ENCODE assay signal across 30 mouse cellular contexts in the genomic region with DNA sequence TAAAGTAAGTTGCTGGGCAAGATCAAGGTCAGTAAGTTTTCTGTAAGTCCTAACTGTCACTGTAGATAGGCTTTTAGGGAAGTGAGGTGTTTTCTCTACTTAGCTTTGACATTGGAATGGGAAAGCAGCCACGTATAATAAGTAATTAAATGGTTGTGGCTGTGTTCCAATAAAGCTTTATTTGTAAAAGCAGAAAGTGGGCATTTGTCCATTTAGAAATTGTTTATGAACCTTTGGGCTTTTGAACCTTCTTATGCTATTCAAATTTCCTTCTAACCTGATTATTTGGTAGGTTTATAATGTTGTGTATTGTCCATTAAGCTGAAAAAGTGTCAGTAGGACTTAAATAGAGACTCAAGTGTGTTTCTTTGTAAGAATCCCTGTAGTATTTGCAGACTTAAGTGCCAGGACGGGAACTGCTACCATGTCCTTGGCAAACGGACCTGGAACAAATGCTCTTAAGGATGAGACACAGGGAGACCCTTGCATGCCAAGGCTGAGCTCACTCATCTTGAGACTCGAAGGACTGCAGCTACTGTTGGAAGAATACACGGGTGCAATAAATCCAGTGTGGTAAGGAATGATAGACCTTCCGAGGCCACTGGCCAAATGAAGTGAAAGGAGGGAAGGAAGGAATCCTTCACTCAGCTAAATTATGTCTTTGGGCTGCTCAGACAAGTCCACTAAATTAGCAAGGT.
DNase-seq lines count a peak whose midpoint lies in the region; ATAC-seq lines count a peak whose summit lies in the region.
"Had no signal": no experiment of that assay in that cellular context is flagged by ENCODE, and none has a peak within 500 bp of the region (broad histone marks: within the 10 kb centered on the region; RNA-seq: fewer than 3 reads in every experiment).

No protein-coding gene starts in this region.

- no peaks in the 10 kb centered on the region for H3K36me3 ChIP-seq in heart, embryonic 11.5 days (ENCODE audit: control insufficient read depth, insufficient read depth, low read length)
- no peaks in the 10 kb centered on the region for H3K36me3 ChIP-seq in midbrain, embryonic 11.5 days (ENCODE audit: control insufficient read depth, insufficient read depth, low read length)
- H3K36me3 ChIP-seq in midbrain, embryonic 14.5 days (ENCODE audit: control insufficient read depth, insufficient read depth, low read length): no peaks in the 10 kb centered on the region
- H3K36me3 ChIP-seq in intestine, embryonic 16.5 days (ENCODE audit: control insufficient read depth, insufficient read depth, low read length): no peaks in the 10 kb centered on the region
- H3K36me3 ChIP-seq: forebrain, embryonic 12.5 days; hindbrain, embryonic 13.5 days; limb, embryonic 10.5 days; limb, embryonic 15.5 days; liver, embryonic 15.5 days; midbrain, embryonic 10.5 days; neural tube, embryonic 13.5 days had no signal

- H3K4me3 ChIP-seq in heart, embryonic 11.5 days (ENCODE audit: low read depth, low read length): no peak overlapping the region
- H3K4me3 ChIP-seq in midbrain, embryonic 11.5 days (ENCODE audit: low read depth, low read length): no peak overlapping the region
- no peak overlapping the region for H3K4me3 ChIP-seq in midbrain, embryonic 14.5 days (replicated peaks; ENCODE audit: low read depth, low read length)
- H3K4me3 ChIP-seq in intestine, embryonic 16.5 days (ENCODE audit: low read length): no peak overlapping the region
- H3K4me3 ChIP-seq: forebrain, embryonic 12.5 days; heart, embryonic 12.5 days; hindbrain, embryonic 13.5 days; limb, embryonic 10.5 days; limb, embryonic 15.5 days; liver, embryonic 15.5 days; midbrain, embryonic 10.5 days; myocyte; neural tube, embryonic 13.5 days had no signal

- H3K9me3 ChIP-seq in heart, embryonic 11.5 days (replicated peaks; ENCODE audit: control insufficient read depth, low read length): no peaks in the 10 kb centered on the region
- H3K9me3 ChIP-seq in midbrain, embryonic 11.5 days (ENCODE audit: control insufficient read depth, low read length): no peaks in the 10 kb centered on the region
- H3K9me3 ChIP-seq in midbrain, embryonic 14.5 days (ENCODE audit: control insufficient read depth, low read length): no peaks in the 10 kb centered on the region
- H3K9me3 ChIP-seq in intestine, embryonic 16.5 days (ENCODE audit: control insufficient read depth, low read length): no peaks in the 10 kb centered on the region
- H3K9me3 ChIP-seq: forebrain, embryonic 12.5 days; heart, embryonic 12.5 days; hindbrain, embryonic 13.5 days; limb, embryonic 10.5 days; limb, embryonic 15.5 days; liver, embryonic 15.5 days; midbrain, embryonic 10.5 days; neural tube, embryonic 13.5 days had no signal

- DNase-seq in adrenal gland, postnatal 14 days: peak; percentile 23
- no peak for DNase-seq in adrenal gland, postnatal 10 days
- DNase-seq in heart, adult 11 months: peak; percentile 78
- DNase-seq in midbrain, embryonic 11.5 days (ENCODE audit: low spot score, missing footprints): peak; percentile 69
- DNase-seq in midbrain, embryonic 14.5 days: no peak
- peak; percentile 49 for DNase-seq in skeletal muscle tissue, adult 2 months (ENCODE audit: low read depth, low spot score)
- DNase-seq: cerebellum, adult 18-20 months; forebrain, postnatal 0 days; heart, adult 18-20 months; heart, postnatal 4 days; kidney, postnatal 10 days; layer of hippocampus, adult 9-11 months; lung, embryonic 14.5 days; lung, postnatal 14 days; retina, postnatal 1 day; right cerebral cortex, postnatal 14 days; thymus, postnatal 14 days had no signal

- no peak for ATAC-seq in heart, embryonic 11.5 days (replicated peaks; ENCODE audit: insufficient number of reproducible peaks, low FRiP score, low TSS enrichment)
- no peak for ATAC-seq in midbrain, embryonic 11.5 days (ENCODE audit: low FRiP score)
- no peak for ATAC-seq in midbrain, embryonic 14.5 days (ENCODE audit: low FRiP score, low TSS enrichment)
- no peak for ATAC-seq in intestine, embryonic 16.5 days
- ATAC-seq: forebrain, postnatal 0 days; intestine, postnatal 0 days; Patski had no signal

- no peak overlapping the region for H3K9ac ChIP-seq in heart, embryonic 11.5 days (ENCODE audit: low read depth, low read length)
- no peak overlapping the region for H3K9ac ChIP-seq in midbrain, embryonic 11.5 days (ENCODE audit: low read length)
- no peak overlapping the region for H3K9ac ChIP-seq in midbrain, embryonic 14.5 days (replicated peaks; ENCODE audit: low read length)
- H3K9ac ChIP-seq in intestine, embryonic 16.5 days (ENCODE audit: low read depth, low read length): no peak overlapping the region
- H3K9ac ChIP-seq: forebrain, embryonic 12.5 days; forebrain, postnatal 0 days; heart, embryonic 12.5 days; hindbrain, embryonic 13.5 days; limb, embryonic 15.5 days; liver, embryonic 15.5 days; lung, embryonic 14.5 days; neural tube, embryonic 13.5 days had no signal

- H3K4me2 ChIP-seq in heart, embryonic 11.5 days: no peak overlapping the region
- H3K4me2 ChIP-seq in midbrain, embryonic 11.5 days: no peak overlapping the region
- no peak overlapping the region for H3K4me2 ChIP-seq in midbrain, embryonic 14.5 days (ENCODE audit: low read length)
- no peak overlapping the region for H3K4me2 ChIP-seq in intestine, embryonic 16.5 days (ENCODE audit: low read depth, low read length)
- H3K4me2 ChIP-seq: forebrain, embryonic 12.5 days; heart, embryonic 12.5 days; hindbrain, embryonic 13.5 days; limb, embryonic 15.5 days; liver, embryonic 15.5 days; lung, embryonic 14.5 days; neural tube, embryonic 13.5 days had no signal

- 86% methylated on average over 6 of the region's 6 CpGs for WGBS in heart, embryonic 11.5 days (ENCODE audit: insufficient replicate concordance)
- WGBS in midbrain, embryonic 11.5 days: 85% methylated on average over 6 of the region's 6 CpGs
- 85% methylated on average over 6 of the region's 6 CpGs for WGBS in midbrain, embryonic 14.5 days
- WGBS in intestine, embryonic 16.5 days: 69% methylated on average over 6 of the region's 6 CpGs

- peaks cover 9% of the 10 kb centered on the region; the same call in 1 of the 2 replicates for H3K4me1 ChIP-seq in heart, embryonic 11.5 days (ENCODE audit: control insufficient read depth, insufficient read depth, low read length)
- H3K4me1 ChIP-seq in midbrain, embryonic 11.5 days (ENCODE audit: control insufficient read depth, insufficient read depth, low read length): peaks cover 6% of the 10 kb centered on the region; the same call in 1 of the 2 replicates
- peaks cover 3% of the 10 kb centered on the region; the same call in 1 of the 2 replicates for H3K4me1 ChIP-seq in midbrain, embryonic 14.5 days (ENCODE audit: control insufficient read depth, insufficient read depth, low read length)
- no peaks in the 10 kb centered on the region for H3K4me1 ChIP-seq in intestine, embryonic 16.5 days (ENCODE audit: control insufficient read depth, insufficient read depth, low read length)
- H3K4me1 ChIP-seq: limb, embryonic 15.5 days; liver, embryonic 15.5 days had no signal

- no peaks in the 10 kb centered on the region for H3K27me3 ChIP-seq in heart, embryonic 11.5 days (ENCODE audit: control insufficient read depth, insufficient read depth, low read length)
- peaks cover 41% of the 10 kb centered on the region for H3K27me3 ChIP-seq in midbrain, embryonic 11.5 days (ENCODE audit: control insufficient read depth, insufficient read depth, low read length)
- H3K27me3 ChIP-seq in midbrain, embryonic 14.5 days (ENCODE audit: control insufficient read depth, insufficient read depth, low read length): peaks cover 18% of the 10 kb centered on the region; the same call in 1 of the 2 replicates
- no peaks in the 10 kb centered on the region for H3K27me3 ChIP-seq in intestine, embryonic 16.5 days (replicated peaks; ENCODE audit: control insufficient read depth, insufficient read depth, low read length)
- H3K27me3 ChIP-seq: forebrain, embryonic 12.5 days; heart, embryonic 12.5 days; hindbrain, embryonic 13.5 days; limb, embryonic 15.5 days; liver, embryonic 15.5 days; neural tube, embryonic 13.5 days; Patski had no signal

- H3K27ac ChIP-seq in heart, embryonic 11.5 days (ENCODE audit: low read depth, low read length): no peak overlapping the region
- H3K27ac ChIP-seq in midbrain, embryonic 11.5 days (ENCODE audit: low read depth, low read length): no peak overlapping the region
- no peak overlapping the region for H3K27ac ChIP-seq in midbrain, embryonic 14.5 days (replicated peaks; ENCODE audit: low read depth, low read length)
- H3K27ac ChIP-seq in intestine, embryonic 16.5 days (ENCODE audit: low read length): no peak overlapping the region
- H3K27ac ChIP-seq: forebrain, embryonic 12.5 days; hindbrain, embryonic 13.5 days; limb, embryonic 10.5 days; limb, embryonic 15.5 days; liver, embryonic 15.5 days; midbrain, embryonic 10.5 days; neural tube, embryonic 13.5 days had no signal

Comparison
In these comparisons a context has a peak if more than half of its experiments do, and no peak if none do; other contexts are left out.
1. DNase-seq: peak in adrenal gland, postnatal 14 days (single experiment), heart, adult 11 months (single experiment), midbrain, embryonic 11.5 days (single experiment) and skeletal muscle tissue, adult 2 months (single experiment); none in adrenal gland, postnatal 10 days (single experiment) and midbrain, embryonic 14.5 days (single experiment).